ENCODE assay signal across 9 mouse cellular contexts in genomic region chr6:108660878-108661389, GRCm38 (mm10). TPM values are rescaled to one million over a fixed set of nuclear protein-coding genes. Genes with fewer than 3 reads are reported as not detected.
DNase-seq lines count a peak whose midpoint lies in the region; ATAC-seq and TF ChIP-seq lines count a peak whose summit lies in the region.
"Had no signal": no experiment of that assay in that cellular context is flagged by ENCODE, and none has a peak within 500 bp of the region (broad histone marks: within the 10 kb centered on the region; RNA-seq: fewer than 3 reads in every experiment).

No protein-coding gene starts in this region.

- ATAC-seq in heart, embryonic 12.5 days (ENCODE audit: insufficient number of reproducible peaks, low FRiP score), result peak; percentile 1; the same call in 1 of the 2 replicates
- ATAC-seq in forebrain, postnatal 0 days, result no peak
- ATAC-seq in liver, postnatal 0 days, result no peak

- no peaks in the 10 kb centered on the region for H3K9me3 ChIP-seq in heart, embryonic 12.5 days (replicated peaks)
- no peaks in the 10 kb centered on the region for H3K9me3 ChIP-seq in ES-E14 (ENCODE audit: control insufficient read depth, insufficient read depth, low read depth, low read length)
- no peaks in the 10 kb centered on the region for H3K9me3 ChIP-seq in forebrain, postnatal 0 days (ENCODE audit: low read length)
- no peaks in the 10 kb centered on the region for H3K9me3 ChIP-seq in liver, postnatal 0 days (ENCODE audit: low read length)
- H3K9me3 ChIP-seq: G1E had no signal

- H3K4me1 ChIP-seq in heart, embryonic 12.5 days (replicated peaks), result peaks cover 33% of the 10 kb centered on the region
- H3K4me1 ChIP-seq in ES-E14 (ENCODE audit: control insufficient read depth in 2 of 2, insufficient read depth in 2 of 2, low read length in 2 of 2, poor library complexity in 1 of 2), result peaks cover 2 to 10% of the 10 kb centered on the region in 2 experiments; a peak in 1 of 4 replicates
- peaks cover 15% of the 10 kb centered on the region; the same call in 1 of the 2 replicates for H3K4me1 ChIP-seq in forebrain, postnatal 0 days (ENCODE audit: insufficient read depth)
- H3K4me1 ChIP-seq in liver, postnatal 0 days (ENCODE audit: insufficient read depth), result peaks cover 17% of the 10 kb centered on the region; the same call in 1 of the 2 replicates

- peak overlapping the region; percentile 74 for H3K9ac ChIP-seq in heart, embryonic 12.5 days
- H3K9ac ChIP-seq in ES-E14 (ENCODE audit: insufficient read depth, low read depth, low read length, poor library complexity, severe bottlenecking), result peak overlapping the region; percentile 77
- peak overlapping the region; percentile 71 for H3K9ac ChIP-seq in forebrain, postnatal 0 days
- peak overlapping the region; percentile 81 for H3K9ac ChIP-seq in liver, postnatal 0 days (replicated peaks)

- no peak for DNase-seq in heart, adult 8-10 months (ENCODE audit: low spot score)
- no peak for DNase-seq in ES-E14 (ENCODE audit: low read depth, low spot score)
- no peak for DNase-seq in forebrain, postnatal 0 days
- no peak for DNase-seq in liver, postnatal 0 days
- DNase-seq in adrenal gland, postnatal 36 days, result no peak
- DNase-seq in urinary bladder, adult 2 months (ENCODE audit: low spot score), result no peak
- DNase-seq in right cerebral cortex, postnatal 14 days, result no peak

- TF ChIP-seq EP300 in liver, postnatal 0 days (IDR thresholded peaks at IDR 0.05; ENCODE audit: low read depth), result no peak

- peaks cover 17% of the 10 kb centered on the region for H3K36me3 ChIP-seq in heart, embryonic 12.5 days
- H3K36me3 ChIP-seq in ES-E14 (ENCODE audit: control insufficient read depth, insufficient read depth, low read length, poor library complexity, severe bottlenecking), result peaks cover 18% of the 10 kb centered on the region
- H3K36me3 ChIP-seq in forebrain, postnatal 0 days (ENCODE audit: insufficient read depth), result no peaks in the 10 kb centered on the region
- H3K36me3 ChIP-seq in liver, postnatal 0 days (replicated peaks; ENCODE audit: insufficient read depth, low read length), result peaks cover 20% of the 10 kb centered on the region
- H3K36me3 ChIP-seq: G1E had no signal

- H3K4me2 ChIP-seq in heart, embryonic 12.5 days, result peak overlapping the region; percentile 80
- peak overlapping the region; percentile 95 for H3K4me2 ChIP-seq in forebrain, postnatal 0 days (ENCODE audit: low read depth)
- H3K4me2 ChIP-seq in liver, postnatal 0 days (ENCODE audit: low read depth, low read length), result peak overlapping the region; percentile 84

- in situ Hi-C loops in ES-E14 (cut with MboI; ENCODE audit: low sequenced_read_pairs in 2 of 2, unreplicated experiment in 2 of 2), result loop anchor here in 1 of 2 experiments (10.0 kb wide), 1 partner anchor 236 kb away; no protein-coding TSS in a partner anchor

- H3K27ac ChIP-seq in heart, embryonic 12.5 days (ENCODE audit: poor library complexity, severe bottlenecking), result peak overlapping the region; percentile 100
- H3K27ac ChIP-seq in ES-E14 (ENCODE audit: insufficient read depth, low read depth, low read length, poor library complexity, severe bottlenecking), result no peak overlapping the region
- H3K27ac ChIP-seq in forebrain, postnatal 0 days (ENCODE audit: low read depth, low read length), result peak overlapping the region; percentile 70
- peak overlapping the region; percentile 99 for H3K27ac ChIP-seq in liver, postnatal 0 days (ENCODE audit: low read depth)

- no peak for TF ChIP-seq CTCF in forebrain, postnatal 0 days (IDR thresholded peaks at IDR 0.05; ENCODE audit: low read depth)
- TF ChIP-seq CTCF in liver, postnatal 0 days (IDR thresholded peaks at IDR 0.05; ENCODE audit: low read depth), result no peak

- WGBS in heart, embryonic 12.5 days, result under 1% methylated on average over 18 of the region's 18 CpGs
- WGBS in forebrain, postnatal 0 days, result 1% methylated on average over 18 of the region's 18 CpGs
- 2% methylated on average over 18 of the region's 18 CpGs for WGBS in liver, postnatal 0 days (ENCODE audit: insufficient replicate concordance)

- H3K27me3 ChIP-seq in heart, embryonic 12.5 days (replicated peaks), result no peaks in the 10 kb centered on the region
- H3K27me3 ChIP-seq in forebrain, postnatal 0 days (ENCODE audit: insufficient read depth, low read length), result no peaks in the 10 kb centered on the region
- peaks cover 9% of the 10 kb centered on the region; the same call in 1 of the 2 replicates for H3K27me3 ChIP-seq in liver, postnatal 0 days (ENCODE audit: insufficient read depth, low read length)

- H3K4me3 ChIP-seq in heart, embryonic 12.5 days, result peak overlapping the region; percentile 58
- H3K4me3 ChIP-seq in ES-E14 (ENCODE audit: insufficient read depth in 1 of 2, low read depth in 1 of 2, low read length in 2 of 2, poor library complexity in 1 of 2, severe bottlenecking in 1 of 2), result peak overlapping the region; percentile 96 to 97
- peak overlapping the region; percentile 65 for H3K4me3 ChIP-seq in forebrain, postnatal 0 days (ENCODE audit: low read depth, low read length)
- peak overlapping the region; percentile 67 for H3K4me3 ChIP-seq in liver, postnatal 0 days (ENCODE audit: low read depth, low read length)

TF ChIP-seq in ES-E14, 5 proteins besides CTCF, POLR2A, EP300 and RAD21:
- TF ChIP-seq ZNF384 (IDR thresholded peaks at IDR 0.05; ENCODE audit: low read depth, low read length) (no peak), ZC3H11A (IDR thresholded peaks at IDR 0.05; ENCODE audit: borderline replicate concordance, low read depth, low read length) (no peak), HCFC1 (IDR thresholded peaks at IDR 0.05; ENCODE audit: borderline replicate concordance, insufficient read depth, low read length) (no peak), MAFK (IDR thresholded peaks at IDR 0.05; ENCODE audit: insufficient read depth, low read depth, low read length) (no peak), CHD2 (IDR thresholded peaks at IDR 0.05; ENCODE audit: low read depth, low read length) (no peak)

RNA-seq across cellular contexts. Expression of gene Bhlhe40, which starts 0.5 kb away (rescaled TPM):
- 22.4 and 23.8 TPM in 2 replicates for polyA plus RNA-seq in heart, embryonic 12.5 days (2016; fragmentation: Nextera tagmentation; extraction: Ambion mirVana)
- 10 to 100 TPM; 48.6 to 66.7 (median 51.4) TPM for total RNA-seq in heart, adult 8-10 months (2022)
- 13.0 and 15.8 TPM in 2 replicates for total RNA-seq in ES-E14 (2012; rRNA removed)
- 8.3 and 15.9 TPM in 2 replicates for total RNA-seq in forebrain, postnatal 0 days (2014; rRNA removed)
- 10.2 and 11.1 TPM in 2 replicates for polyA plus RNA-seq in forebrain, postnatal 0 days (2015; fragmentation: Nextera tagmentation; extraction: Ambion mirVana)
- polyA plus RNA-seq in liver, postnatal 0 days (2015; fragmentation: Nextera tagmentation; extraction: Ambion mirVana), result 19.1 and 26.9 TPM in 2 replicates
- total RNA-seq in adrenal gland, postnatal 36 days (2021), result 100 to 1,000 TPM; 116 to 118 TPM
- 17.9 and 35.1 TPM in 2 replicates for polyA plus RNA-seq in urinary bladder, adult 2 months (2012; rRNA removed)
